Mouse (Mus musculus) testis, adult 2 months (tissue): ENCODE measurements at regions not wholly inside any gene's neighbourhood (a gene's known extent, or its start where the extent isn't known, plus 50 kb on each side); places are given as distances from the start of the nearest gene placed in this dataset.

Experiments
- H3K27ac ChIP-seq: fragments of 200-500 bp; 2 replicates; pipeline ENCODE4 v1.5.1; 2012; ENCODE audit warnings: low read depth, low read length; ENCODE audit not compliant: control insufficient read depth, insufficient read depth
- H3K27me3 ChIP-seq: fragments of 200-500 bp; 2 replicates; pipeline ENCODE4 v1.6.1; 2012; ENCODE audit warnings: mild to moderate bottlenecking, low read length, moderate library complexity; ENCODE audit not compliant: control insufficient read depth, insufficient read depth
- H3K36me3 ChIP-seq: fragments of 200-500 bp; 2 replicates; pipeline ENCODE4 v1.6.1; 2012; ENCODE audit warnings: mild to moderate bottlenecking, low read length; ENCODE audit not compliant: control insufficient read depth, insufficient read depth
- H3K4me1 ChIP-seq: fragments of 200-500 bp; 2 replicates; pipeline ENCODE4 v1.6.1; 2012; ENCODE audit warnings: low read length; ENCODE audit not compliant: control insufficient read depth, insufficient read depth
- H3K4me3 ChIP-seq: fragments of 200-500 bp; 2 replicates; pipeline ENCODE4 v1.5.1; 2012; ENCODE audit warnings: low read depth, mild to moderate bottlenecking, low read length, moderate library complexity, mixed read lengths; ENCODE audit not compliant: control insufficient read depth
- CTCF ChIP-seq: fragments of 200-500 bp; IDR thresholded peaks from 2 replicates; pipeline ENCODE4 v1.5.1; 2012; ENCODE audit warnings: low read depth, mild to moderate bottlenecking, inconsistent platforms, low read length, moderate library complexity; ENCODE audit not compliant: control insufficient read depth, insufficient read depth, insufficient replicate concordance
- POLR2A ChIP-seq: fragments of 200-500 bp; IDR thresholded peaks from 2 replicates; pipeline ENCODE4 v1.6.1; 2012; ENCODE audit warnings: low read depth, mild to moderate bottlenecking, inconsistent platforms, low read length, moderate library complexity; ENCODE audit not compliant: control insufficient read depth

- no peak for TF ChIP-seq POLR2A
- no peak for TF ChIP-seq CTCF
- H3K36me3 ChIP-seq, result no peaks in the 10 kb centered on the region
- no peak overlapping the region for H3K4me3 ChIP-seq
- no peaks in the 10 kb centered on the region for H3K27me3 ChIP-seq
- H3K4me1 ChIP-seq, result no peaks in the 10 kb centered on the region
- H3K27ac ChIP-seq, result no peak overlapping the region
Measured at GRCm38 (mm10) chr17:84044472-84044936, 143.2 kb downstream of the Zfp36l2 start.

- Histone ChIP-seq H3K27ac (no peak overlapping the region), H3K4me1 (no peaks in the 10 kb centered on the region), H3K36me3 (no peaks in the 10 kb centered on the region), H3K4me3 (no peak overlapping the region), H3K27me3 (no peaks in the 10 kb centered on the region)
- TF ChIP-seq POLR2A (no peak), CTCF (no peak)
Measured at GRCm38 (mm10) chr17:84043102-84043501, 144.6 kb downstream of the Zfp36l2 start.

GRCm38 (mm10) chr17:84039444-84039843, 148.3 kb downstream of the Zfp36l2 start:
- Histone ChIP-seq H3K4me3 (no peak overlapping the region; the same call in 1 of the 2 replicates), H3K36me3 (no peaks in the 10 kb centered on the region), H3K27me3 (no peaks in the 10 kb centered on the region), H3K27ac (no peak overlapping the region), H3K4me1 (peaks cover 5% of the 10 kb centered on the region; the same call in 1 of the 2 replicates)
- TF ChIP-seq POLR2A (0 out of 2 replicates have a peak, but pooled peaks have one; percentile 19), CTCF (peak; percentile 99)

GRCm38 (mm10) chr17:84037580-84038304, 150.0 kb downstream of the Zfp36l2 start:
- H3K4me1 ChIP-seq, result peaks cover 11% of the 10 kb centered on the region
- no peak for TF ChIP-seq CTCF
- TF ChIP-seq POLR2A, result no peak
- H3K36me3 ChIP-seq, result no peaks in the 10 kb centered on the region
- no peak overlapping the region for H3K27ac ChIP-seq
- no peak overlapping the region for H3K4me3 ChIP-seq
- no peaks in the 10 kb centered on the region for H3K27me3 ChIP-seq

- no peaks in the 10 kb centered on the region for H3K36me3 ChIP-seq
- peaks cover 11% of the 10 kb centered on the region for H3K4me1 ChIP-seq
- H3K27ac ChIP-seq, result no peak overlapping the region
- no peak overlapping the region for H3K4me3 ChIP-seq
- no peaks in the 10 kb centered on the region for H3K27me3 ChIP-seq
- TF ChIP-seq CTCF (no peak), POLR2A (no peak)
Measured at GRCm38 (mm10) chr17:84036056-84036455, 151.7 kb downstream of the Zfp36l2 start.

GRCm38 (mm10) chr17:84034801-84035200, 152.9 kb downstream of the Zfp36l2 start:
- TF ChIP-seq POLR2A (no peak), CTCF (no peak)
- Histone ChIP-seq H3K27ac (no peak overlapping the region), H3K4me3 (no peak overlapping the region), H3K27me3 (no peaks in the 10 kb centered on the region), H3K36me3 (no peaks in the 10 kb centered on the region), H3K4me1 (peaks cover 11% of the 10 kb centered on the region)

- TF ChIP-seq CTCF (no peak), POLR2A (no peak)
- Histone ChIP-seq H3K4me3 (no peak overlapping the region), H3K36me3 (no peaks in the 10 kb centered on the region), H3K27ac (no peak overlapping the region), H3K4me1 (peaks cover 18% of the 10 kb centered on the region), H3K27me3 (no peaks in the 10 kb centered on the region)
Measured at GRCm38 (mm10) chr17:84032441-84032840, 155.3 kb downstream of the Zfp36l2 start.
